17 mouse cellular contexts compared by ENCODE assay signal in genomic region chr13:98210137-98210536, GRCm38 (mm10). TPM values are rescaled to one million over a fixed set of nuclear protein-coding genes. Genes with fewer than 3 reads are reported as not detected.
"Had no signal": no experiment of that assay in that cellular context is flagged by ENCODE, and none has a peak within 500 bp of the region (broad histone marks: within the 10 kb centered on the region; RNA-seq: fewer than 3 reads in every experiment).

No protein-coding gene starts in this region.

- H3K4me3 ChIP-seq: neural tube, embryonic 13.5 days; neural tube, embryonic 15.5 days; stomach, embryonic 15.5 days had no signal

- H3K27ac ChIP-seq: neural tube, embryonic 13.5 days; neural tube, embryonic 15.5 days; stomach, embryonic 15.5 days; stomach, postnatal 0 days had no signal

- H3K4me2 ChIP-seq: neural tube, embryonic 13.5 days; neural tube, embryonic 15.5 days; stomach, embryonic 15.5 days had no signal

- H3K27me3 ChIP-seq: stomach, embryonic 15.5 days had no signal

- H3K9me3 ChIP-seq: neural tube, embryonic 13.5 days; neural tube, embryonic 15.5 days; stomach, embryonic 15.5 days had no signal

- DNase-seq: retina, postnatal 1 day; right cerebral cortex, adult 18-20 months; right cerebral cortex, postnatal 14 days; right cerebral cortex, postnatal 25 days; right cerebral cortex, postnatal 4 days; spleen, adult 18-20 months; thymus, adult 18-20 months; thymus, adult 2 months; thymus, postnatal 14 days; thymus, postnatal 25 days; thymus, postnatal 36 days; thymus, postnatal 4 days had no signal

- H3K9ac ChIP-seq: neural tube, embryonic 13.5 days; neural tube, embryonic 15.5 days; stomach, embryonic 15.5 days had no signal

- H3K36me3 ChIP-seq: neural tube, embryonic 13.5 days; neural tube, embryonic 15.5 days; stomach, embryonic 15.5 days had no signal

RNA-seq across cellular contexts. Expression of gene Arhgef28, which starts 3.9 kb away (rescaled TPM):
- total RNA-seq: neutrophil, adult 5-6 weeks had no signal
